Mouse (Mus musculus): ENCODE measurements around the gene Csdc2.

DNA sequence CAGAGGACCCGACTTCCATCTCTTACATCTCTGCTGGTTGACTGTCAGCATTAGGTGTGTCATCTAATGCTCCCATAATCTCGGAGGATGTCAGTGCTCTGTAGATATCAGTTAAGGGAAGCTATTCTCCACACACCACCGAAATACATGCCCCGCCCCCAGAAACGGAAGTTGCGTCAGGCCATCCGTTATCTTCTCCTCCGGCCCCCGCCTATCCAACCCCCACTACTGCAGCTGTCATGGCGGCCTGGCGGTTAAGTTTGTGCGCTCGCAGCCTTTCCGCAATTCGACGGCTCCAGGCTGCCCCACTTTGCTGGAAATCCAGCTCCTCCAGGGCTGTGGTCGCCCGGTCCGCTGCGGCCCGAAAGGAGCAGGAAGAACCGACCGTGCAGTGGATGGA is 43.8 kb downstream of the Csdc2 start, which contains the start of gene 1700029P11Rik:
- TF ChIP-seq GATA1 (IDR thresholded peaks at IDR 0.05; ENCODE audit: low read length) (no peak), TAL1 (IDR thresholded peaks at IDR 0.05; ENCODE audit: low read length) (no peak)
